Mouse (Mus musculus): ENCODE data around the gene Ace3. TPM values are rescaled to one million over a fixed set of nuclear protein-coding genes. Genes with fewer than 3 reads are reported as not detected.
A peak's percentile ranks its signal among the peaks of the same experiment; 100 is the strongest.

The Ace3 gene
- not detected in 2 replicates for polyA plus RNA-seq (2015; fragmentation: Nextera tagmentation; extraction: Ambion mirVana)

GRCm38 (mm10) chr11:105994375-105994774 lies at the start of gene Ace3:
Gene Ace3 (plus strand): TSS chr11:105994675.
- H3K9ac ChIP-seq = no peak within 1 kb of the TSS
- no peak for ATAC-seq (replicated peaks; ENCODE audit: low FRiP score)

DNA sequence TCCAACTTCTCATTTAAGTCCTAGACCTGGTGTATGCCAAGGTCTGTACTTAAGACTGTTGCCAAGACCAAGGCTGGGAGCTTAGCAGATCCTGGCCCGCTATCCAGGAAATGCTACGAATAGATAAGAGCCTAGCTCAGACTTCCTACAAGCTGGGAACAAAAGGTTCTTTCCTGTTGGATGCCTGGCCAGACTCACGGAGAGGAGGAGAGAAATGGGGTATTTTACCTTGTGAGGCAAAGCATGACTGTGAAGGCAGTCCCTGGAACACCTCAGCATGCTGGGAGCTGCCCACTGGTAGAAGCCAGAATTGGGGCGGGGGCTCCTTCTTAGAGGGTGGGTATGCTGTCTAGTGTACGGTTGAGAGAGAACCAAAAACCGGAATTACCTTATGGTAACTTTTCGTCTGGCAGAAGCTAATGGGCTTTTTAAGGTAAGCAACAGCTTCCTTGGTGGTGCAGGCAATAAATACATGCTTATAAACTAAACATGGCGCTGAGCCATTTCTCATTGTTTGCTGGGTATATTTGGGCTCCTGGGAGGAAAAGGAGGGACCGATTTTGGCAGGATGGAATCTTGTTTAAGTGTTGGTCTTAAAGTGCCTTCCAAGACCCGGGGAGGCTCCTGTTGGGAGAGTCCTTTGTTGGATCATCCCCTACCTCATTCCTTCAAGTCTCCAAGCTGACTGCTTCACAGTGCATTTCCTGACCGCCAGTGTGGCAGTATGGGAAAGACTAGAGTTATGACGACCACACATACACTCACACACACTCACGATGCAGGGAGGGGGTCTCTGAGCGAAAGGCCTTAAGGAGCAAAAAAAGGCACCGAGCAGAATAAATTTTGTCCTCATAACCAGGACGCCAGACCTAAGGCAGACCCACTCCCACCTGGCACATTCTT lies 49.5 kb upstream of the Ace3 start:
- peaks cover 30% of the 10 kb centered on the region for H3K27me3 ChIP-seq
- H3K4me3 ChIP-seq (replicated peaks) = peak overlapping the region; percentile 69
- 70% methylated on average over 16 of the region's 16 CpGs for WGBS
- H3K9ac ChIP-seq = peak overlapping the region; percentile 63; the same call in 1 of the 2 replicates
- H3K4me2 ChIP-seq = peak overlapping the region; percentile 97
- peaks cover 43% of the 10 kb centered on the region for H3K4me1 ChIP-seq
- no peak for ATAC-seq (replicated peaks; ENCODE audit: low FRiP score)
- H3K9me3 ChIP-seq (replicated peaks) = no peaks in the 10 kb centered on the region
- peak overlapping the region; percentile 87 for H3K27ac ChIP-seq
- no peaks in the 10 kb centered on the region for H3K36me3 ChIP-seq

More at GRCm38 (mm10) chr11:105994375-105994774, at the start of gene Ace3:
- H3K4me2 ChIP-seq = no peak within 1 kb of the TSS
- no peaks in the 10 kb centered on the region for H3K27me3 ChIP-seq
- H3K36me3 ChIP-seq = no peaks in the 10 kb centered on the region
- H3K27ac ChIP-seq = no peak within 1 kb of the TSS
- no peaks in the 10 kb centered on the region for H3K9me3 ChIP-seq (replicated peaks)
- H3K4me3 ChIP-seq (replicated peaks) = no peak within 1 kb of the TSS
- 94% methylated on average over 3 of the region's 3 CpGs for WGBS
- H3K4me1 ChIP-seq = peaks cover 3% of the 10 kb centered on the region

GRCm38 (mm10) chr11:105946694-105947154 lies 47.8 kb upstream of the Ace3 start:
- ATAC-seq (replicated peaks; ENCODE audit: low FRiP score) = no peak
- no peak overlapping the region for H3K9ac ChIP-seq

DNA sequence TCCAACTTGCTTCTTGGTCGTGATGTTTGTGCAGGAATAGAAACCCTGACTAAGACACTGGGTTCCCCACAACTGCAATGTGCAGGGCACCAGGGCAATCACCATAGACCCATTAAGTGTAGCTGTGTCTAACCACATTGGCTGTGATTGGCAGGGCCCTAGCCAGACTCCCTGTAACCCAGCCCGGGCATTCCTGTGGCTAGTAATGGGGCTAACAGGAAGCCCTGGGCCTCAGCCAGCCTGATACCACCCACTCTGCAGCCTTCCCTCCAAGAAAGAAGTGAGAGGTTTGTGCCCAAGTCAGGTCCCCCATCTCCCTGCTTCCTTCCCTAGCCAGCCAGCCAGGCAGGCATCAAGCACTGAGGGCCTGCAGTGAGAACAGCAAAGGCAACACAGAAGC lies 46.2 kb upstream of the Ace3 start:
- peaks cover 15% of the 10 kb centered on the region for H3K27me3 ChIP-seq

More at GRCm38 (mm10) chr11:105946694-105947154, 47.8 kb upstream of the Ace3 start:
- no peak overlapping the region for H3K4me2 ChIP-seq
- H3K27me3 ChIP-seq = peaks cover 22% of the 10 kb centered on the region
- 43% methylated on average over 11 of the region's 11 CpGs for WGBS
- peaks cover 52% of the 10 kb centered on the region for H3K4me1 ChIP-seq
- no peaks in the 10 kb centered on the region for H3K36me3 ChIP-seq
- H3K9me3 ChIP-seq (replicated peaks) = no peaks in the 10 kb centered on the region
- H3K4me3 ChIP-seq (replicated peaks) = no peak overlapping the region
- peak overlapping the region; percentile 27; the same call in 1 of the 2 replicates for H3K27ac ChIP-seq

GRCm38 (mm10) chr11:105950519-105950918 lies 44.0 kb upstream of the Ace3 start:
- H3K9me3 ChIP-seq (replicated peaks) = no peaks in the 10 kb centered on the region
- H3K27me3 ChIP-seq = peaks cover 7% of the 10 kb centered on the region; the same call in 1 of the 2 replicates
- H3K27ac ChIP-seq = peak overlapping the region; percentile 60; the same call in 1 of the 2 replicates
- H3K4me1 ChIP-seq = peaks cover 35% of the 10 kb centered on the region
- no peak overlapping the region for H3K4me3 ChIP-seq (replicated peaks)
- ATAC-seq (replicated peaks; ENCODE audit: low FRiP score) = no peak
- no peaks in the 10 kb centered on the region for H3K36me3 ChIP-seq
- no peak overlapping the region for H3K9ac ChIP-seq
- WGBS = 53% methylated on average over 4 of the region's 4 CpGs
- no peak overlapping the region for H3K4me2 ChIP-seq

More for the DNA sequence above, 46.2 kb upstream of the Ace3 start:
- Histone ChIP-seq H3K36me3 (no peaks in the 10 kb centered on the region), H3K4me2 (no peak overlapping the region), H3K4me3 (replicated peaks) (no peak overlapping the region), H3K9ac (no peak overlapping the region), H3K27ac (no peak overlapping the region), H3K9me3 (replicated peaks) (no peaks in the 10 kb centered on the region), H3K4me1 (peaks cover 54% of the 10 kb centered on the region)
- WGBS = 76% methylated on average over 2 of the region's 2 CpGs
- no peak for ATAC-seq (replicated peaks; ENCODE audit: low FRiP score)

DNA sequence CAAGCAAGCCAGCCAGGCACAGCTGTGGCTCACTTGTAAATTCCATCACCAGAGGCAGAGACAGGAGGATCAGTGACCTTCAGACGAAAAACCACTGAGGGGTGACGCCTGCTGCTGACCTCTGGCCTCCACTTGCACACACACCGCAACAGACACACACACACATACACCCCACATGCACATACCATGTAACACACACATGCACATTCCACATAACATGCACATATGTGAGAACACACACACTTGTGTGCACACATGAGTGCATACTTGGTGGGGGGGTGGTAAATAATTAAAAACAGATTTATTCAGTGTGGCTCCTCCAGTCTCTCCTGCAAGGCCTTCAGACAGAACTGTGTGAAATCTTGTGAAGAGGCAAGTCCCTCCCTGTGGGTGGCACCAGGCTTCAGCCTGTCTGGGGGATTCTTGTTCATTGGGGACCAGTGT lies 42.9 kb upstream of the Ace3 start:
- Histone ChIP-seq H3K4me3 (replicated peaks) (no peak overlapping the region), H3K4me1 (peaks cover 31% of the 10 kb centered on the region), H3K9ac (no peak overlapping the region), H3K36me3 (no peaks in the 10 kb centered on the region), H3K27me3 (peaks cover 4% of the 10 kb centered on the region; the same call in 1 of the 2 replicates), H3K4me2 (0 out of 2 replicates have a peak overlapping the region, but pooled peaks have one; percentile 12), H3K27ac (peak overlapping the region; percentile 56), H3K9me3 (replicated peaks) (no peaks in the 10 kb centered on the region)
- ATAC-seq (replicated peaks; ENCODE audit: low FRiP score) = peak; percentile 69
- WGBS = 33% methylated on average over 3 of the region's 3 CpGs

GRCm38 (mm10) chr11:105952111-105952510 lies 42.4 kb upstream of the Ace3 start:
- H3K4me3 ChIP-seq (replicated peaks) = no peak overlapping the region
- ATAC-seq (replicated peaks; ENCODE audit: low FRiP score) = peak; percentile 48; the same call in 1 of the 2 replicates
- no peaks in the 10 kb centered on the region for H3K36me3 ChIP-seq
- WGBS = 82% methylated on average over 9 of the region's 9 CpGs
- H3K9ac ChIP-seq = no peak overlapping the region
- H3K4me1 ChIP-seq = peaks cover 28% of the 10 kb centered on the region
- no peaks in the 10 kb centered on the region for H3K9me3 ChIP-seq (replicated peaks)
- peak overlapping the region; percentile 56 for H3K27ac ChIP-seq
- H3K4me2 ChIP-seq = no peak overlapping the region
- peaks cover 4% of the 10 kb centered on the region; the same call in 1 of the 2 replicates for H3K27me3 ChIP-seq

DNA sequence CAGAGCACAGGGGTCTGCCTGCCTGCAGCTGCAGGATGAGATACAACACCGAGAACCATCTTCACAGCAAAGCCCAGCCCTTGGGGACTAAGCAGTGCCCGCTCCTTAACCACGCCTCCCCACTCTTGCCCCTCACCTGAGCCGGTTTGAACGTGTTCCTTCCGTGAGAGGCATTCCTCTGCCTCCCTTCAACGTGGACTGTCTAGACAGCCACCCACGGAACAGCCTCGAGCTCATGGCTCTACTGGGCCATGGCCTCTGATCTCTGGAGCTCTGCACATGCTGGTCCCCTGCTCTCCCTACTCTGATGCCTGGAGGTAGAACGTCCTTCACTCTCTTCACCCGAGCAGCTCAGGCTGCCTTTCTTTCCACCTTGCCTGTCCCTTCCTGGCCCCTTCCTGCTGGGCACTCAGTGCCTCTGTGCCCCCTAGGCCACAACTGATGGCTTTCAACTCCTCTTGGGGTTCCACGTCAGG lies 41.5 kb upstream of the Ace3 start, which contains the start of gene Cyb561:
Cyb561 (minus strand) TSS at position 426 of the 476 bp plus-strand sequence.
- H3K9me3 ChIP-seq (replicated peaks) = no peaks in the 10 kb centered on the region
- no peak within 1 kb of the TSS for H3K4me2 ChIP-seq
- H3K27ac ChIP-seq = peak within 1 kb of the TSS; percentile 56
- H3K36me3 ChIP-seq = no peaks in the 10 kb centered on the region
- H3K4me1 ChIP-seq = peaks cover 27% of the 10 kb centered on the region
- ATAC-seq (replicated peaks; ENCODE audit: low FRiP score) = no peak; the same call in 1 of the 2 replicates
- H3K4me3 ChIP-seq (replicated peaks) = no peak within 1 kb of the TSS
- WGBS = 64% methylated on average over 12 of the region's 12 CpGs
- H3K27me3 ChIP-seq = no peaks in the 10 kb centered on the region
- H3K9ac ChIP-seq = no peak within 1 kb of the TSS

DNA sequence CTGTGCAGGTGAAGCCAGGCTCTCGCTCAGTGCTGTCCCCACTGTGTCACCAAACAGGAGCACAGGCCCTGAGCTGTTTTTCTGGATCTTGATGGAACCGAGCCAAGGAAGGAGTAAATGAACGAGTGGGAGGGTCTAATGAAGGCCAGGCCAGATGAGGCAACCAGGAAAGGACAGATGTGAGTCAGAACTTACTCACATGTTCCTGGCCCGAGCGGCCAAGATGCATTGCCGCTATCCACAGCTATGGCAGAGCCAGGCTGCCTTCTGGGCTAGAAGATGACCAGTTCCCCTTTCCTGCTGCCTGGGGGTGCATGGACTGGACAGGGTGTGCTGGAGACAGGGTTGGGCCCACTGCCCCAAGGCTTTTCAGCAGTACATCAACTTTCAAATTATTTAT lies 41.1 kb upstream of the Ace3 start:
- Histone ChIP-seq H3K36me3 (no peaks in the 10 kb centered on the region), H3K27me3 (no peaks in the 10 kb centered on the region), H3K4me1 (peaks cover 27% of the 10 kb centered on the region), H3K9ac (no peak overlapping the region), H3K4me2 (no peak overlapping the region), H3K27ac (peak overlapping the region; percentile 56), H3K4me3 (replicated peaks) (no peak overlapping the region), H3K9me3 (replicated peaks) (no peaks in the 10 kb centered on the region)
- WGBS = 69% methylated on average over 6 of the region's 6 CpGs
- ATAC-seq (replicated peaks; ENCODE audit: low FRiP score) = no peak

DNA sequence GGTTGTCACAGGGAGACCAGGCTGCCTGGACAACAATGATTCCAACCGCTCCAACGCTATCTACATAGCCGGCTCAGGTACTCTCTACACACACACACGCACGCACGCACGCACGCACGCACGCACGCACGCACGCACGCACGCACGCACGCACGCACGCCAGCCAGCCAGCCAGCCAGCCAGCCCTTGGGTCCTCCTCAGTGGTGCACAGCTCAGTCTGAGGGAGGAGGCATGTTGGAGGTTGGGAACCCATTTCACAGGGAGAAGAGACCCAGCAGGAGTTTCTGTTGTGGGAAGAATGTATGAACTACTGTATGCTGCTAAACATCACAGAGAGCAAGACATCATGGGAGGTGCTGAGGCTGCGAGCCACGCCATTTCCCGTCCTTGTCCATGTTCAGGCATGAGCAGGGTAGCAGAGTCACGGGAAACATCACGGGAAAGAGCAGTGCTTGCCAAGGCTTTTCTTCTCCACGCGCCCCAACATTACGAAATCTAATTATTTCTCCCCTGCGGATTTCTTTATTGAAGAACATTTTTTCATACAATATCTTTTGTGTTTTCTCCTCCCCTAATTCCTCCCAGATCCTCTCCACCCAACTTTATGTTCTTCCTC lies 38.6 kb upstream of the Ace3 start:
- H3K9me3 ChIP-seq (replicated peaks) = no peaks in the 10 kb centered on the region
- no peak for ATAC-seq (replicated peaks; ENCODE audit: low FRiP score)
- no peak overlapping the region for H3K4me2 ChIP-seq
- H3K36me3 ChIP-seq = no peaks in the 10 kb centered on the region
- no peak overlapping the region for H3K9ac ChIP-seq
- no peaks in the 10 kb centered on the region for H3K27me3 ChIP-seq
- no peak overlapping the region for H3K4me3 ChIP-seq (replicated peaks)
- WGBS = 89% methylated on average over 28 of the region's 28 CpGs
- H3K4me1 ChIP-seq = peaks cover 27% of the 10 kb centered on the region
- H3K27ac ChIP-seq = no peak overlapping the region

- 39% methylated on average over 6 of the region's 6 CpGs for WGBS
- Histone ChIP-seq H3K36me3 (no peaks in the 10 kb centered on the region), H3K27ac (no peak overlapping the region), H3K4me3 (replicated peaks) (no peak overlapping the region), H3K9me3 (replicated peaks) (no peaks in the 10 kb centered on the region), H3K4me2 (no peak overlapping the region), H3K4me1 (peaks cover 15% of the 10 kb centered on the region), H3K9ac (no peak overlapping the region), H3K27me3 (no peaks in the 10 kb centered on the region)
- ATAC-seq (replicated peaks; ENCODE audit: low FRiP score) = no peak
Measured at GRCm38 (mm10) chr11:105957501-105957900, 37.0 kb upstream of the Ace3 start.

Data from kidney, embryonic 15.5 days (tissue).